Mouse (Mus musculus) MEL (cell line): ENCODE results near the gene Josd2.

Source experiments
- CHD2 ChIP-seq: IDR thresholded peaks from 2 replicates; pipeline ENCODE4 v1.6.1; 2011; ENCODE audit warnings: low read length, improper control_type of control experiment
- CTCF ChIP-seq, 3 experiments: IDR thresholded peaks in 2 of 3; conservative IDR thresholded peaks in 1 of 3; 2 replicates each; pipeline ENCODE4 v1.5.1; 2011 to 2012; ENCODE audit warnings: low read length in 3 of 3, low read depth in 2 of 3, mild to moderate bottlenecking in 2 of 3, improper control_type of control experiment in 1 of 3, inconsistent platforms in 1 of 3, mixed read lengths in 1 of 3, moderate library complexity in 1 of 3; ENCODE audit not compliant: control insufficient read depth in 1 of 3, insufficient read depth in 1 of 3, poor library complexity in 1 of 3, severe bottlenecking in 1 of 3
- MAFK ChIP-seq: IDR thresholded peaks from 2 replicates; pipeline ENCODE4 v1.6.1; 2011; ENCODE audit warnings: low read depth, mild to moderate bottlenecking, low read length, improper control_type of control experiment, borderline replicate concordance
- MAX ChIP-seq: IDR thresholded peaks from 2 replicates; pipeline ENCODE4 v1.6.1; 2011; ENCODE audit warnings: low read length, improper control_type of control experiment
- POLR2AphosphoS2 ChIP-seq: IDR thresholded peaks from 2 replicates; pipeline ENCODE4 v1.6.1; 2011; ENCODE audit warnings: low read length, improper control_type of control experiment
- TCF12 ChIP-seq: IDR thresholded peaks from 2 replicates; pipeline ENCODE4 v1.6.1; 2014; ENCODE audit warnings: low read depth, mild to moderate bottlenecking, inconsistent platforms, low read length, improper control_type of control experiment, moderate library complexity
- USF1 ChIP-seq: IDR thresholded peaks from 2 replicates; pipeline ENCODE4 v1.6.1; 2014; ENCODE audit warnings: low read depth, mild to moderate bottlenecking, inconsistent platforms, low read length, improper control_type of control experiment, moderate library complexity
- USF2 ChIP-seq, 2 experiments: IDR thresholded peaks; 2 replicates each; pipeline ENCODE4 v1.6.1; 2011 to 2012; ENCODE audit warnings: improper control_type of control experiment in 2 of 2, low read length in 2 of 2, borderline replicate concordance in 1 of 2, inconsistent platforms in 1 of 2, low read depth in 1 of 2, mild to moderate bottlenecking in 1 of 2; ENCODE audit not compliant: insufficient read depth in 1 of 2

DNA sequence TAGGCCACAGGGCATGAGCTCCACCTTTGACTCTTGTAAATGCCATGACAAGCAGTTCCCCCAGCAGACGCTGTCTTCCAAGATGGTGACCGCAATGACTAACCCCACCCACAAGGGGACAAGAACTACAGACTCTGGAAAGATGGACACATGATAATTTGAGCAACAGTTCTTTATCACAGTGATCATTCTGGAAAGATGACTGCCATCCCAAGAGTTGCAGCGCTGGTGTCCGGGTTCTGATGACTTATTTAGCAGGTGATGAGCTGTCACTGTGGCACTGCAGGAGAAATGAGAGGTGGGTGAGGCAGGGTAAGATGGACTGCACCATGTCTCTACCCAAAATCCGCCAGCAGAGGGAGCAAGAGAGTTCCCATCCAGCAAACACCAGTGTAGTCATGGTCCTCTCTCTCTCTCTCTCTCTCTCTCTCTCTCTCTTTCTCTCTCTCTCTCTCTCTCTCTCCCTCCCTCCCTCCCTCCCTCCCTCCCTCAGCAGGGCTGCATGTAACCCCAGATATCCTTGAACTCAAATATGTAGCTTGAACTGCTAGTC is 33.9 kb downstream of the Josd2 start:
- TF ChIP-seq USF2 (IDR thresholded peaks at IDR 0.05; ENCODE audit: borderline replicate concordance in 1 of 2, insufficient read depth in 1 of 2, low read depth in 1 of 2, low read length in 2 of 2) = no peak
- no peak for TF ChIP-seq MAX
- no peak for TF ChIP-seq POLR2AphosphoS2
- TF ChIP-seq CTCF (IDR thresholded peaks at IDR 0.05 in 2 of 3, conservative IDR thresholded peaks at IDR 0.05 in 1 of 3; ENCODE audit: control insufficient read depth in 1 of 3, insufficient read depth in 1 of 3, low read depth in 2 of 3, low read length in 3 of 3, poor library complexity in 1 of 3, severe bottlenecking in 1 of 3) = peak; percentile 73 to 84 (median 79)
- no peak for TF ChIP-seq MAFK
- TF ChIP-seq TCF12 = no peak
- no peak for TF ChIP-seq CHD2
- no peak for TF ChIP-seq USF1
